Mouse (Mus musculus) liver, embryonic 11.5 days (tissue): ENCODE data around the gene 1810009A15Rik. TPM values are rescaled to one million over a fixed set of nuclear protein-coding genes. Genes with fewer than 3 reads are reported as not detected.
"Not testable (repeated sequence)": the region's sequence is repeated elsewhere in the genome, so short reads cannot be mapped to it uniquely, and the experiment has no call there.

Experiments
- ATAC-seq: fragments of 200-750 bp; cut with Nextera tagmentation; replicated peaks from 2 replicates; pipeline ENCODE4 v1.8.0; 2017; ENCODE audit warnings: moderate number of reproducible peaks, mild to moderate bottlenecking, moderate TSS enrichment, moderate library complexity; ENCODE audit not compliant: low FRiP score
- DNase-seq: peaks from one replicate; pipeline ENCODE4 v3.0.0-alpha.2; 2017; ENCODE audit warnings: low spot score
- H3K27ac ChIP-seq: fragments of 300-500 bp; sonication (generic); 2 replicates; pipeline ENCODE4 v1.5.1; 2014; ENCODE audit warnings: mild to moderate bottlenecking, low read depth, low read length, control low read depth
- H3K27me3 ChIP-seq: fragments of 300-500 bp; sonication (generic); replicated peaks from 2 replicates; pipeline ENCODE4 v1.6.1; 2014; ENCODE audit warnings: low read length, mixed read lengths; ENCODE audit not compliant: control insufficient read depth, insufficient read depth
- H3K36me3 ChIP-seq: fragments of 300-500 bp; sonication (generic); 2 replicates; pipeline ENCODE4 v1.6.1; 2014; ENCODE audit warnings: mild to moderate bottlenecking, low read length, moderate library complexity, mixed read lengths; ENCODE audit not compliant: control insufficient read depth, insufficient read depth
- H3K4me1 ChIP-seq: fragments of 300-500 bp; sonication (generic); replicated peaks from 2 replicates; pipeline ENCODE4 v1.6.1; 2014; ENCODE audit warnings: low read length, mixed read lengths; ENCODE audit not compliant: control insufficient read depth, insufficient read depth
- H3K4me2 ChIP-seq: fragments of 300-500 bp; sonication (generic); 2 replicates; pipeline ENCODE4 v1.6.1; 2014; ENCODE audit warnings: mild to moderate bottlenecking, control low read depth, moderate library complexity
- H3K4me3 ChIP-seq: fragments of 300-500 bp; sonication (generic); 2 replicates; pipeline ENCODE4 v1.5.1; 2014; ENCODE audit warnings: low read depth, low read length, control low read depth
- H3K9ac ChIP-seq: fragments of 300-500 bp; sonication (generic); 2 replicates; pipeline ENCODE4 v1.6.1; 2014; ENCODE audit warnings: low read depth, low read length, control low read depth
- H3K9me3 ChIP-seq: fragments of 300-500 bp; sonication (generic); 2 replicates; pipeline ENCODE4 v1.6.1; 2016; ENCODE audit warnings: low read length, inconsistent platforms, mixed read lengths; ENCODE audit not compliant: control insufficient read depth
- WGBS: fragments of 180-500 bp; shearing (Covaris S2); extraction: QIAGEN DNeasy Blood & Tissue Kit; methylation state at CpG from one replicate; pipeline ENCODE4 v1.1.7; 2014; 5-methylcytosine and 5-hydroxymethylcytosine counted together
- polyA plus RNA-seq: library from polyadenylated mRNA; unstranded; fragments of >200 nt; fragmentation: Nextera tagmentation; extraction: Ambion mirVana; gene quantifications from 2 replicates; pipeline ENCODE4 v1.2.1, GENCODE M21; 2014

The 1810009A15Rik gene
- polyA plus RNA-seq, 1 experiment from 2014 or later = 171 TPM

GRCm38 (mm10) chr19:8850402-8850901, 38.2 kb upstream of the 1810009A15Rik start, which contains the start of gene Lrrn4cl:
Gene Lrrn4cl (plus strand): TSS chr19:8850768.
- DNase-seq = no peak
- peaks cover 8% of the 10 kb centered on the region; the same call in 1 of the 2 replicates for H3K36me3 ChIP-seq
- peak within 1 kb of the TSS; percentile 10; the same call in 1 of the 2 replicates for H3K4me2 ChIP-seq

GRCm38 (mm10) chr19:8851639-8852038, 37.0 kb upstream of the 1810009A15Rik start:
- Histone ChIP-seq H3K4me2 (peak overlapping the region; percentile 10; the same call in 1 of the 2 replicates), H3K9me3 (no peaks in the 10 kb centered on the region), H3K27me3 (no peaks in the 10 kb centered on the region), H3K4me1 (no peaks in the 10 kb centered on the region), H3K9ac (no peak overlapping the region), H3K4me3 (no peak overlapping the region), H3K27ac (no peak overlapping the region), H3K36me3 (peaks cover 8% of the 10 kb centered on the region; the same call in 1 of the 2 replicates)
- WGBS = 44% methylated on average over 7 of the region's 7 CpGs
- no peak for ATAC-seq
- no peak for DNase-seq

More at GRCm38 (mm10) chr19:8850402-8850901, 38.2 kb upstream of the 1810009A15Rik start, which contains the start of gene Lrrn4cl:
- H3K27me3 ChIP-seq = no peaks in the 10 kb centered on the region
- 48% methylated on average over 7 of the region's 7 CpGs for WGBS
- no peaks in the 10 kb centered on the region for H3K9me3 ChIP-seq
- H3K27ac ChIP-seq = no peak within 1 kb of the TSS
- H3K9ac ChIP-seq = no peak within 1 kb of the TSS
- H3K4me3 ChIP-seq = no peak within 1 kb of the TSS
- H3K4me1 ChIP-seq = no peaks in the 10 kb centered on the region
- ATAC-seq = 0 out of 2 replicates have a peak, but pooled peaks have one; percentile 26

- no peaks in the 10 kb centered on the region for H3K9me3 ChIP-seq
- DNase-seq = no peak
- H3K4me2 ChIP-seq = no peak overlapping the region
- H3K4me1 ChIP-seq = no peaks in the 10 kb centered on the region
- peaks cover 3% of the 10 kb centered on the region; the same call in 1 of the 2 replicates for H3K36me3 ChIP-seq
- H3K27me3 ChIP-seq = no peaks in the 10 kb centered on the region
- no peak overlapping the region for H3K4me3 ChIP-seq
- H3K9ac ChIP-seq = no peak overlapping the region
- no peak for ATAC-seq
- no peak overlapping the region for H3K27ac ChIP-seq
- 52% methylated on average over 10 of the region's 10 CpGs for WGBS
Observed at GRCm38 (mm10) chr19:8852236-8852928, 36.3 kb upstream of the 1810009A15Rik start.

DNA sequence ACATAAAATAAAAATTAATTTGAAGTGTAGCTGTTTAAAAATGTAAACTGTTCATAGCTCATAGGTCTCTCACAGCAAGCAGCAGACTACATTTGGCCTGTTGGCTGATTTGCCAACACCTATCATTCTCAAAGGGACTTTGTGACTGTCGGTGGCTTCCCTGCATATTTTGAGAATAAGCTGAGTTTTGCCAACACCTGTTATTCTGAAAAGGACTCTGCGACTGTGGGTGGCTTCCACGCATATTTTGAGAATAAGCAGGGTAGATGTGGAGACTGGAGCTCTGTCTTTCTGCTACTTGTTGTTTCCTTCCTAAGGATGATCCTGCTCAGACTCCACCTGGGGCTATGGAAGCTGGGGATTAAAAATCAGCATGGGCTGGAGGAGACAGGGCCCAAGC, 35.5 kb upstream of the 1810009A15Rik start:
- ATAC-seq = no peak

GRCm38 (mm10) chr19:8857689-8858088, 31.0 kb upstream of the 1810009A15Rik start:
- no peak overlapping the region for H3K4me3 ChIP-seq
- H3K27me3 ChIP-seq = no peaks in the 10 kb centered on the region
- H3K36me3 ChIP-seq = no peaks in the 10 kb centered on the region
- H3K27ac ChIP-seq = no peak overlapping the region
- no peak for DNase-seq
- H3K4me2 ChIP-seq = no peak overlapping the region
- H3K9ac ChIP-seq = no peak overlapping the region
- 0 out of 2 replicates have a peak, but pooled peaks have one; percentile 47 for ATAC-seq
- H3K4me1 ChIP-seq = no peaks in the 10 kb centered on the region
- WGBS = 34% methylated on average over 4 of the region's 4 CpGs
- no peaks in the 10 kb centered on the region for H3K9me3 ChIP-seq

More for the DNA sequence above, 35.5 kb upstream of the 1810009A15Rik start:
- H3K36me3 ChIP-seq = peaks cover 2% of the 10 kb centered on the region; the same call in 1 of the 2 replicates
- no peak for DNase-seq
- H3K4me1 ChIP-seq = no peaks in the 10 kb centered on the region
- H3K9me3 ChIP-seq = no peaks in the 10 kb centered on the region
- H3K4me3 ChIP-seq = no peak overlapping the region
- H3K27me3 ChIP-seq = no peaks in the 10 kb centered on the region
- H3K27ac ChIP-seq = no peak overlapping the region
- no peak overlapping the region for H3K4me2 ChIP-seq
- WGBS = 77% methylated on average over 3 of the region's 3 CpGs
- H3K9ac ChIP-seq = no peak overlapping the region

DNA sequence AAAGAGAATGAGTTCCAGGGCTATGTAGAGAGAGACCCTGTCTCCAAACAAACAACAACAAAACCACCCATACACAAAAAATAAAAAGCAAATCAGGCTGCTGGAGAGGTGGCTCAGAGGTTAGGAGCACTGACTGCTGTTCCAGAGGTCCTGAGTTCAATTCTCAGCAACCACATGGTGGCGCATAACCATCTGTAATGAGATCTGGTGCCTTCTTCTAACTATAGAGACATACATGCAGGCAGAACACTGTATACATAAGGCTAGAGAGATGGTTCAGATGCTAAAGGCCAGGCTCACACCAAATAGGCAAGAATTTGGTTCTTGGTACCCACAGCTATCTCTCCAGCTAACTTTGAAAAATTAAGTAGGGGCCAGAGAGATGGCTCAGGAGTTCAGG, 29.6 kb upstream of the 1810009A15Rik start:
- Histone ChIP-seq H3K36me3 (no peaks in the 10 kb centered on the region), H3K27me3 (no peaks in the 10 kb centered on the region), H3K9ac (no peak overlapping the region; the same call in 1 of the 2 replicates), H3K4me1 (no peaks in the 10 kb centered on the region), H3K9me3 (no peaks in the 10 kb centered on the region), H3K27ac (no peak overlapping the region), H3K4me2 (no peak overlapping the region), H3K4me3 (no peak overlapping the region)
- 13% methylated on average over 1 of the region's 1 CpGs for WGBS
- ATAC-seq (no peak; the same call in 1 of the 2 replicates), DNase-seq (no peak)

- Histone ChIP-seq H3K27ac (no peak overlapping the region), H3K27me3 (no peaks in the 10 kb centered on the region), H3K9ac (no peak overlapping the region), H3K4me3 (no peak overlapping the region), H3K4me2 (no peak overlapping the region), H3K9me3 (no peaks in the 10 kb centered on the region), H3K36me3 (no peaks in the 10 kb centered on the region), H3K4me1 (0 out of 2 replicates have a peak, but pooled peaks cover 2% of the 10 kb centered on the region)
- 79% methylated on average over 6 of the region's 6 CpGs for WGBS
- DNase-seq (no peak), ATAC-seq (no peak)
Observed at GRCm38 (mm10) chr19:8864265-8864664, 24.4 kb upstream of the 1810009A15Rik start.

DNA sequence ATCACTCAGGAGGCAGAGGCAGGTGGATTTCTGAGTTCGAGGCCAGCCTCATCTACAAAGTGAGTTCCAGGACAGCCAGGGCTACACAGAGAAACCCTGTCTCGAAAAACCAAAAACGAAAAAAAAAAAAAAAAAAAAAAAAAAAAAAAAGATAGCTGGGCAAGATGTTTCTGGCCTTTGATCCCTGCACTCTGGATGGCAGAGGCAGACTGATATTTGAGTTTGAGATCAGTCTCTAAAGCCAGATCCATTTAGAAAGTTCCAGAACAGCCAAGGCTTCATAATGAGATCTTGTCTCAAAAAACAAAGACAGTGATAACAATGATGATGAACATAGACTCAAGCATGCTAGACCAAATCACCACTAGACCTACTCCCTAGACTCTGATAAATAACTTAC, 18.3 kb upstream of the 1810009A15Rik start:
- H3K9ac ChIP-seq = peak overlapping the region; percentile 94; the same call in 1 of the 2 replicates
- peaks cover 13% of the 10 kb centered on the region for H3K36me3 ChIP-seq
- H3K4me3 ChIP-seq = peak overlapping the region; percentile 95
- H3K9me3 ChIP-seq, H3K27me3 ChIP-seq, DNase-seq, ATAC-seq, H3K4me1 ChIP-seq: not testable (repeated sequence)
- peak overlapping the region; percentile 67; the same call in 1 of the 2 replicates for H3K27ac ChIP-seq
- WGBS = 70% methylated on average over 3 of the region's 3 CpGs
- H3K4me2 ChIP-seq = peak overlapping the region; percentile 77
